Mouse (Mus musculus) ES-E14 (cell line): ENCODE data around the gene Zzef1. TPM values are rescaled to one million over a fixed set of nuclear protein-coding genes. Genes with fewer than 3 reads are reported as not detected.

ENCODE experiments used
- DNase-seq: peaks from one replicate; pipeline ENCODE4 v3.0.0-alpha.2; 2013; ENCODE audit warnings: low read depth, low spot score
- H3K27ac ChIP-seq: 2 replicates; pipeline ENCODE4 v1.5.1; 2012; ENCODE audit warnings: low read depth, mild to moderate bottlenecking, low read length, moderate library complexity, mixed read lengths; ENCODE audit not compliant: poor library complexity, insufficient read depth, severe bottlenecking
- H3K36me3 ChIP-seq: 2 replicates; pipeline ENCODE4 v1.6.1; 2012; ENCODE audit warnings: mild to moderate bottlenecking, low read length, moderate library complexity, mixed read lengths; ENCODE audit not compliant: control insufficient read depth, poor library complexity, insufficient read depth, severe bottlenecking
- H3K4me1 ChIP-seq, 2 experiments: fragments of 150-350 bp in 1 of 2; sonication (generic) in 1 of 2; 2 replicates each; pipeline ENCODE4 v1.6.1; 2012; ENCODE audit warnings: low read length in 2 of 2, mild to moderate bottlenecking in 1 of 2, mixed read lengths in 1 of 2; ENCODE audit not compliant: control insufficient read depth in 2 of 2, insufficient read depth in 2 of 2, poor library complexity in 1 of 2
- H3K4me3 ChIP-seq, 2 experiments: fragments of 150-350 bp in 1 of 2; sonication (generic) in 1 of 2; 2 replicates each; pipeline ENCODE4 v1.5.1; 2012; ENCODE audit warnings: low read length in 2 of 2, low read depth in 1 of 2, mild to moderate bottlenecking in 1 of 2, mixed read lengths in 1 of 2; ENCODE audit not compliant: insufficient read depth in 1 of 2, poor library complexity in 1 of 2, severe bottlenecking in 1 of 2
- H3K9ac ChIP-seq: 2 replicates; pipeline ENCODE4 v1.6.1; 2012; ENCODE audit warnings: low read depth, mild to moderate bottlenecking, low read length, mixed read lengths; ENCODE audit not compliant: poor library complexity, insufficient read depth, severe bottlenecking
- H3K9me3 ChIP-seq: fragments of 150-350 bp; sonication (generic); 2 replicates; pipeline ENCODE4 v1.6.1; 2012; ENCODE audit warnings: low read depth, mild to moderate bottlenecking, low read length; ENCODE audit not compliant: control insufficient read depth, insufficient read depth
- CHD2 ChIP-seq: IDR thresholded peaks from 2 replicates; pipeline ENCODE4 v1.6.1; 2014; ENCODE audit warnings: mild to moderate bottlenecking, low read depth, low read length, inconsistent platforms
- HCFC1 ChIP-seq: IDR thresholded peaks from 2 replicates; pipeline ENCODE4 v1.6.1; 2012; ENCODE audit warnings: low read length, inconsistent platforms, borderline replicate concordance; ENCODE audit not compliant: insufficient read depth
- MAFK ChIP-seq: IDR thresholded peaks from 2 replicates; pipeline ENCODE4 v1.6.1; 2014; ENCODE audit warnings: mild to moderate bottlenecking, low read depth, low read length, inconsistent platforms; ENCODE audit not compliant: insufficient read depth
- ZC3H11A ChIP-seq: IDR thresholded peaks from 2 replicates; pipeline ENCODE4 v1.6.1; 2012; ENCODE audit warnings: low read depth, mild to moderate bottlenecking, inconsistent platforms, low read length, borderline replicate concordance
- ZNF384 ChIP-seq: IDR thresholded peaks from 2 replicates; pipeline ENCODE4 v1.6.1; 2012; ENCODE audit warnings: low read depth, low read length, inconsistent platforms
- in situ Hi-C, 2 experiments: fragments of 600-800 bp; cut with MboI; formaldehyde crosslinking; loops; one replicate each; pipeline ENCODE4 v1.15.1; 2025; ENCODE audit warnings: low sequenced_read_pairs in 2 of 2, inconsistent platforms in 1 of 2; ENCODE audit not compliant: unreplicated experiment in 2 of 2
- total RNA-seq: library from RNA; depleted of rRNA; stranded (reverse); fragments of 300-350 nt; gene quantifications from 2 replicates; pipeline ENCODE4 v1.2.3, GENCODE M21; 2012; rRNA removed

The Zzef1 gene
- total RNA-seq = 22.3 and 23.0 TPM in 2 replicates

GRCm38 (mm10) chr11:72795455-72796295, at the start of gene Zzef1, which contains the start of gene Cyb5d2:
Gene Zzef1 (plus strand): TSS chr11:72796226.
Gene Cyb5d2 (minus strand): TSS chr11:72796142.
- Histone ChIP-seq H3K27ac (no peak within 1 kb of the TSS), H3K9ac (peak within 1 kb of the TSS; percentile 92), H3K9me3 (no peaks in the 10 kb centered on the region), H3K36me3 (no peaks in the 10 kb centered on the region), H3K4me3 (peak within 1 kb of the TSS; percentile 81 to 87), H3K4me1 (peaks cover 0 to 4% of the 10 kb centered on the region in 2 experiments; a peak in 2 of 4 replicates)
- DNase-seq = peak; percentile 94
- TF ChIP-seq ZNF384 = no peak
- TF ChIP-seq HCFC1 = peak; percentile 85
- no peak for TF ChIP-seq CHD2
- TF ChIP-seq MAFK = no peak
- TF ChIP-seq ZC3H11A = no peak
- in situ Hi-C loops = no loop called here

DNA sequence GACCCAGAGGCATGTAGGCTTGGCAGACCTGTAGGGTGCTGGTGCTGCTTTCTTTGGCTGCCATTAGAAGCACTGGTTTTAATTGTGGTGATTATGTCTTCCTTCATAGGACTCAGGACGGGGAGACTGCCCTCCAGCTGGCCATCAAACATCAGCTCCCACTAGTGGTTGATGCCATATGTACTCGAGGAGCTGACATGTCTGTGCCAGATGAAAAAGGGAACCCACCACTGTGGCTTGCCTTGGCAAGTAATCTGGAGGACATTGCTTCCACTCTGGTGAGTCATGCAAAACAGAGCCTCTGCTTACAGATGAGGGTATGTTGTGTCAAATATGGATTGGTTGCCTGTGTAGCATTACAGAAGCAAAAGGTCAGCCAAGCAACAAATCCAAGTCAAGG, 44.1 kb upstream of the Zzef1 start:
- no peak overlapping the region for H3K9ac ChIP-seq
- no peak overlapping the region for H3K27ac ChIP-seq
- in situ Hi-C loops = no loop called here
- peaks cover 28% of the 10 kb centered on the region for H3K36me3 ChIP-seq
- no peaks in the 10 kb centered on the region for H3K4me1 ChIP-seq
- TF ChIP-seq MAFK = no peak
- no peak for TF ChIP-seq ZC3H11A
- no peak for TF ChIP-seq CHD2
- no peak for TF ChIP-seq ZNF384
- TF ChIP-seq HCFC1 = no peak
- DNase-seq = no peak
- no peaks in the 10 kb centered on the region for H3K9me3 ChIP-seq
- no peak overlapping the region for H3K4me3 ChIP-seq

- no peaks in the 10 kb centered on the region for H3K9me3 ChIP-seq
- no peak overlapping the region for H3K27ac ChIP-seq
- TF ChIP-seq MAFK = no peak
- TF ChIP-seq ZNF384 = no peak
- TF ChIP-seq CHD2 = no peak
- no peak for TF ChIP-seq ZC3H11A
- TF ChIP-seq HCFC1 = no peak
- no peaks in the 10 kb centered on the region for H3K4me1 ChIP-seq
- H3K9ac ChIP-seq = no peak overlapping the region
- in situ Hi-C loops = no loop called here
- no peak for DNase-seq
- H3K4me3 ChIP-seq = no peak overlapping the region
- peaks cover 34% of the 10 kb centered on the region for H3K36me3 ChIP-seq
Measured at GRCm38 (mm10) chr11:72758316-72758715, 37.7 kb upstream of the Zzef1 start.

DNA sequence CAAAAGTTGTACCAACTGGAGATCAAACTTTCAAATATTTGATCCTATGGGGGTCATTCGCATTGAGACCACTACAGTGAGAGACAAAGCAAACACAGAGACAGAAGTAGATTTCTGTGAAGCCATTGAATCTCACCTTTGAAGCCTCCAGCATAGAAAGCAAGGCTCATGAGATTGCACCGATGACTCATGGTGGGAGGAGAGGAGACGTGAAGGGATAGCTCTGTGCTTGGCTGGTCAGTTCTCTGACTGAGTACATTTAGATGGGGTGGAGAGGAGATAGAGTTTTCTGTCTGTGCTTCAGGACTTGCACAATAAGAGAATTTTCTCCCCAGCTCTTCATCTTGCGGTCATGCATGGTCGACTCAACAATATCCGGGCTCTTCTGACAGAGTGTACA, 36.4 kb upstream of the Zzef1 start:
- Histone ChIP-seq H3K4me1 (no peaks in the 10 kb centered on the region), H3K9me3 (no peaks in the 10 kb centered on the region), H3K4me3 (no peak overlapping the region), H3K27ac (no peak overlapping the region), H3K9ac (no peak overlapping the region), H3K36me3 (peaks cover 31% of the 10 kb centered on the region)
- TF ChIP-seq HCFC1 (no peak), ZNF384 (no peak), ZC3H11A (no peak), CHD2 (no peak), MAFK (no peak)
- in situ Hi-C loops = no loop called here
- no peak for DNase-seq

- no peak overlapping the region for H3K9ac ChIP-seq
- H3K27ac ChIP-seq = no peak overlapping the region
- TF ChIP-seq HCFC1 (no peak), ZNF384 (no peak), MAFK (0 out of 2 replicates have a peak, but pooled peaks have one; percentile 31)
- DNase-seq = no peak
- H3K4me3 ChIP-seq = no peak overlapping the region
- H3K4me1 ChIP-seq = no peaks in the 10 kb centered on the region
- H3K36me3 ChIP-seq = peaks cover 32% of the 10 kb centered on the region
- no peaks in the 10 kb centered on the region for H3K9me3 ChIP-seq
- in situ Hi-C loops = no loop called here
Measured at GRCm38 (mm10) chr11:72760781-72761180, 35.2 kb upstream of the Zzef1 start.
